Mouse (Mus musculus) ES-Bruce4 (cell line): ENCODE data around the gene Trim2.

ENCODE experiments used
- CTCF ChIP-seq: IDR thresholded peaks from one replicate; pipeline ENCODE4 v1.8.1; 2011; ENCODE audit warnings: low read depth, low read length
- EP300 ChIP-seq: IDR thresholded peaks from 2 replicates; pipeline ENCODE4 v1.6.1; 2011; ENCODE audit warnings: low read depth, low read length; ENCODE audit not compliant: insufficient read depth

- TF ChIP-seq CTCF (no peak), EP300 (no peak)
These were observed 60.2 kb downstream of the Trim2 start for GRCm38 (mm10) chr3:84246421-84246861.
